Mouse (Mus musculus) heart, embryonic 10.5 days (tissue): ENCODE measurements at regions not wholly inside any gene's neighbourhood (a gene's known extent, or its start where the extent isn't known, plus 50 kb on each side); places are given as distances from the start of the nearest gene placed in this dataset.
"Not testable (repeated sequence)": the region's sequence is repeated elsewhere in the genome, so short reads cannot be mapped to it uniquely, and the experiment has no call there.

ENCODE experiments used
- DNase-seq: peaks from one replicate; pipeline ENCODE4 v3.0.0-alpha.2; 2017; ENCODE audit warnings: low spot score
- H3K27ac ChIP-seq: fragments of 300-500 bp; sonication (generic); 2 replicates; pipeline ENCODE4 v1.5.1; 2016; ENCODE audit warnings: mild to moderate bottlenecking
- H3K27me3 ChIP-seq: fragments of 300-500 bp; sonication (generic); 2 replicates; pipeline ENCODE4 v1.6.1; 2016; ENCODE audit warnings: mild to moderate bottlenecking; ENCODE audit not compliant: poor library complexity, insufficient read depth, severe bottlenecking
- H3K36me3 ChIP-seq: fragments of 300-500 bp; sonication (generic); 2 replicates; pipeline ENCODE4 v1.6.1; 2016; ENCODE audit warnings: mild to moderate bottlenecking, moderate library complexity
- H3K4me1 ChIP-seq: fragments of 300-500 bp; sonication (generic); 2 replicates; pipeline ENCODE4 v1.6.1; 2016; ENCODE audit warnings: mild to moderate bottlenecking
- H3K4me3 ChIP-seq: fragments of 300-500 bp; sonication (generic); 2 replicates; pipeline ENCODE4 v1.5.1; 2016; ENCODE audit warnings: mild to moderate bottlenecking, moderate library complexity
- H3K9me3 ChIP-seq: fragments of 300-500 bp; sonication (generic); 2 replicates; pipeline ENCODE4 v1.6.1; 2016; ENCODE audit warnings: mild to moderate bottlenecking, moderate library complexity
- WGBS: fragments of 180-500 bp; shearing (Covaris S2); methylation state at CpG from one replicate; pipeline ENCODE4 v1.1.7; 2016; 5-methylcytosine and 5-hydroxymethylcytosine counted together

DNA sequence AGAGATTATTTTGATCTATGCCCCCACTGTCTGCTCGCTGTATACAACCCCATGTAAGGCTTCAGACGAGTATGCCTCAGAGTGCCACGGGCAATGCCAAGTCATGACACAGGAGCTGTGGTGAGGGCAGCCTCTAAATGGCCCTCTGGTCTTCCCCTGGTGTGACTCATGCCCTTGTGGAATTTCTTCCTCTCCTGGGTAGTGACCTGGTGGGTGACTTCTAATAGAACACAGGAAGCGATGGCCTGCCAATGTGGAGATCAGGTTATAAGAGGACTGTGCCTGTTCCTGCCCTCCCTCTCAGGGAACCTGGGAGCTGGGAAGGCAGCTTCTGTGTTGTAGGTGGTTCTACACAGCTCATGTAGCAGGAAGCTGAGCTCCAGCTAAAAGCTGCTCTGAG is 130.7 kb upstream of the Ube2e1 start:
- H3K27ac ChIP-seq = no peak overlapping the region
- H3K4me1 ChIP-seq = no peaks in the 10 kb centered on the region
- H3K4me3 ChIP-seq = no peak overlapping the region
- 81% methylated on average over 4 of the region's 4 CpGs for WGBS
- no peaks in the 10 kb centered on the region for H3K36me3 ChIP-seq
- no peaks in the 10 kb centered on the region for H3K27me3 ChIP-seq
- DNase-seq = no peak
- H3K9me3 ChIP-seq = no peaks in the 10 kb centered on the region

DNA sequence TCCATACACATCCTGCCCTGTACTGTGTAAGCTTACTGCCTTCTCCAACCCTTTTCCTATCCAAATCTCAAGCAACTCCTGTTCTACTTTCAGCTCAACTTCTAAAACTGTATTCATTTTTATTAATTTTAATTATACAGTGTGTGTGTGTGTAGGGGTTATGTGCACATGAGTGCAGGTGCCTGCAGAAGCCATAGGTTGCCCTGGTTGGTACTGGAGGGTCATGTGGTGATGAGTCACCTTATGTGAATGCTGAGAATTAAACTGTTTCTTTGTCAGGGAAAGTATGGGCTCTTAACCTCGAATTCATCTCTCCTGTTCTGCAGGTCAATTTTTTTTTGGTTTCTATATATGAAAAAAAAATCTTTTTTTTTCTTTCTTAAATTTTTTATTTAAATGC is 117.0 kb upstream of the Ube2e1 start:
- H3K9me3 ChIP-seq = no peaks in the 10 kb centered on the region

GRCm38 (mm10) chr14:18444492-18444891 is 112.8 kb upstream of the Ube2e1 start:
- Histone ChIP-seq H3K9me3 (no peaks in the 10 kb centered on the region), H3K27ac (no peak overlapping the region), H3K4me1 (no peaks in the 10 kb centered on the region), H3K4me3 (no peak overlapping the region), H3K36me3 (no peaks in the 10 kb centered on the region), H3K27me3 (no peaks in the 10 kb centered on the region)
- DNase-seq = no peak
- WGBS = 86% methylated on average over 1 of the region's 1 CpGs

More for the DNA sequence above, 117.0 kb upstream of the Ube2e1 start:
- H3K4me1 ChIP-seq = no peaks in the 10 kb centered on the region
- no peak overlapping the region for H3K4me3 ChIP-seq
- WGBS = 74% methylated on average over 1 of the region's 1 CpGs
- no peaks in the 10 kb centered on the region for H3K36me3 ChIP-seq
- no peak for DNase-seq
- H3K27me3 ChIP-seq = no peaks in the 10 kb centered on the region
- H3K27ac ChIP-seq = no peak overlapping the region

DNA sequence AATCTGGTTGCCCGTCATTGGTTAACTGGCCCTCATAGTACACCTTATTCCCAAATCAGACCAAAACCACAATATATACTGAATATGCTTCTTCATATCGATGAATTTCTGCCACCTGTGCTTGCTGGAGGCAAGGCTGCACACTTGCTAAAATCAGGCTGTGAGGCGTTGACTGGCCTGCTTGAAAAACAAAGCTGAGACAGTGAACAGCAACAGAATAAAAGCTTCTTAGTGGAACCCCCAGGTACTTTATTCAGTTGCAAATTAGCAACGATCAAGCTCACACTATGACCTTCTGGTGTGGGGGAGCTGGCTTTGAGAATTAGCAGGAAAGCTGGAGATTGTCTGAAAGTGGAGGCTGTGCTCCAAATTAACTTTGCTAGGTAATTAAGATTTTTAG is 97.3 kb upstream of the Ube2e1 start:
- H3K27ac ChIP-seq, DNase-seq: not testable (repeated sequence)

DNA sequence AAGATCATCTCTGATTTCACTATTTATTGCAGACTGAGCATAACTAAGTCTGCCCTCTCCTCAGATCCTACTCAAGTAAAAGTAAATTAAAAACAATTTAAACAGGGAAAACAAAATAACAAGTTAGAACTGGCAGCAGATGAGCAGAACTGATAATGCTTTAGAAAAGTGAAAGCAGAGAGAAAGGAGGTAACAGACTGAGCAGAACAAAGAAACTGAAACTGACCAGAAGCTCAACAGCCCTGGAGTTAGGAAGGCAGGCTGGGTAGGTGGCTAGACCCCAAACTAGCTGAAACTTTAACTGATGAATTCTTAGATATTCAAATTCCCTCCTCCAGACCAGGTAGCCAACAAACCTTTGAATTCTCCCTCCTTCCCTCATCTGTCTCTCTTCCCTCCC is 94.2 kb upstream of the Ube2e1 start:
- H3K9me3 ChIP-seq = no peaks in the 10 kb centered on the region
- DNase-seq = no peak
- H3K27me3 ChIP-seq = no peaks in the 10 kb centered on the region
- no peaks in the 10 kb centered on the region for H3K4me1 ChIP-seq
- no peaks in the 10 kb centered on the region for H3K36me3 ChIP-seq
- no peak overlapping the region for H3K27ac ChIP-seq
- H3K4me3 ChIP-seq = no peak overlapping the region

More for the DNA sequence above, 97.3 kb upstream of the Ube2e1 start:
- not testable (repeated sequence) for H3K4me3 ChIP-seq, H3K9me3 ChIP-seq, H3K36me3 ChIP-seq, H3K4me1 ChIP-seq, H3K27me3 ChIP-seq
- WGBS = 51% methylated on average over 4 of the region's 4 CpGs

DNA sequence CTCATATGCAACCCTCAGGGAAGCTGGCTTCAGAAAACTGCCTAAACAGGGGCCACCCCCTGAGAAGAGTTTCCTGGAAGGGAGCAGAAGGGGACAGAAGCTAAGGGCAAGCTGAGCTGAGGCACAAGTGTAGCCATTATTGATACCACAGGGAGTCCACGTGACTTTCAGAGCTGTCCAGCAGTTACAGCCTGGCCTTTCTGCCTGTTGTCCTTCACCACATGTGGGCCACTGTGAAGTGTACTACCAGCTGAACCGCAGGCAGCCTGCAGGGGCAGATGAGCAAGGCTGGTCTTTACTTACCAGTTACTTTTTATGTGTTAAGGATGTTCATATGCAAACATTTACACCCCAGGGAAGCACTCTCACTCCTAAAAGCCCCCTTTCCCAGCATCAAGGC is 85.2 kb upstream of the Ube2e1 start:
- Histone ChIP-seq H3K9me3 (no peaks in the 10 kb centered on the region), H3K36me3 (no peaks in the 10 kb centered on the region), H3K4me1 (no peaks in the 10 kb centered on the region), H3K4me3 (no peak overlapping the region), H3K27me3 (no peaks in the 10 kb centered on the region), H3K27ac (no peak overlapping the region)
- DNase-seq = no peak
- WGBS = 7% methylated on average over 2 of the region's 2 CpGs

GRCm38 (mm10) chr14:18416319-18416718 is 84.7 kb upstream of the Ube2e1 start:
- H3K36me3 ChIP-seq = no peaks in the 10 kb centered on the region
- H3K4me1 ChIP-seq = no peaks in the 10 kb centered on the region
- no peak overlapping the region for H3K4me3 ChIP-seq
- WGBS = 63% methylated on average over 4 of the region's 4 CpGs
- no peaks in the 10 kb centered on the region for H3K9me3 ChIP-seq
- no peaks in the 10 kb centered on the region for H3K27me3 ChIP-seq
- no peak overlapping the region for H3K27ac ChIP-seq
- no peak for DNase-seq

GRCm38 (mm10) chr14:18398953-18399352 is 67.3 kb upstream of the Ube2e1 start:
- Histone ChIP-seq H3K36me3 (no peaks in the 10 kb centered on the region), H3K4me3 (no peak overlapping the region), H3K27me3 (no peaks in the 10 kb centered on the region), H3K27ac (peak overlapping the region; percentile 39; the same call in 1 of the 2 replicates), H3K9me3 (no peaks in the 10 kb centered on the region), H3K4me1 (peaks cover 6% of the 10 kb centered on the region; the same call in 1 of the 2 replicates)
- WGBS = 92% methylated on average over 4 of the region's 4 CpGs
- DNase-seq = peak; percentile 50

DNA sequence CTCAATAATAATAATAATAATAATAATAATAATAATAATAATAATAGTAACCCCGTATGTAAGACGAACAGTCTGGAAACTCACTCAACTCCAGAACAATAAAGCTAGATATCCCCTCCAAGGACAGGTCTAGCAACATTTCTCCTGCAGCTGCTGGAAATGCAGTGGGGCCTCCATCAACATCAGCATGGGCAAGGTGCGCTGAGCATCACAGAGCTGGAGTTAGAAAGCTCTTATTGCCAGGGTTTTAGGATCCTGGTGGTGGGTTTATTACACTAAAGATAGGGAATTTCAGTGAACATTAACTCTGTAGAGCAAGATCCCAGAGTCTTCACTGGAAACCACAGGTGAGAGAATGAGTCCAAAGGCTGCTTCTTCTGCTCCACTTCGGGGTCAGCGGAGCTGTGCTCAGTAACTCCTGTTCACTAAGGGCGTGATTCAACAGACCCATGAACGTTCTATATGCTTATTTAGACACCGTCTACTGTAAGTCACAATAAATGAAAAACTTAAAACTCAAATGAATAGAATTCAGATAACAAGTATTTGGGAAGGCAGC is 64.6 kb upstream of the Ube2e1 start:
- H3K27me3 ChIP-seq = no peaks in the 10 kb centered on the region

GRCm38 (mm10) chr14:18394071-18394745 is 62.5 kb upstream of the Ube2e1 start:
- H3K4me3 ChIP-seq = no peak overlapping the region
- 69% methylated on average over 3 of the region's 3 CpGs for WGBS
- no peaks in the 10 kb centered on the region for H3K27me3 ChIP-seq
- no peaks in the 10 kb centered on the region for H3K9me3 ChIP-seq
- peak overlapping the region; percentile 32; the same call in 1 of the 2 replicates for H3K27ac ChIP-seq
- DNase-seq = peak; percentile 58
- no peaks in the 10 kb centered on the region for H3K36me3 ChIP-seq
- peaks cover 6% of the 10 kb centered on the region; the same call in 1 of the 2 replicates for H3K4me1 ChIP-seq

More for the DNA sequence above, 64.6 kb upstream of the Ube2e1 start:
- Histone ChIP-seq H3K4me3 (no peak overlapping the region), H3K4me1 (peaks cover 6% of the 10 kb centered on the region; the same call in 1 of the 2 replicates), H3K36me3 (no peaks in the 10 kb centered on the region), H3K27ac (no peak overlapping the region), H3K9me3 (no peaks in the 10 kb centered on the region)
- 89% methylated on average over 8 of the region's 8 CpGs for WGBS
- peak; percentile 56 for DNase-seq

GRCm38 (mm10) chr14:18391824-18392486 is 60.3 kb upstream of the Ube2e1 start:
- Histone ChIP-seq H3K4me3 (no peak overlapping the region), H3K36me3 (no peaks in the 10 kb centered on the region), H3K4me1 (peaks cover 6% of the 10 kb centered on the region; the same call in 1 of the 2 replicates), H3K27me3 (no peaks in the 10 kb centered on the region), H3K27ac (no peak overlapping the region), H3K9me3 (no peaks in the 10 kb centered on the region)
- DNase-seq = peak; percentile 54
- 78% methylated on average over 3 of the region's 3 CpGs for WGBS

- Histone ChIP-seq H3K36me3 (no peaks in the 10 kb centered on the region), H3K4me1 (peaks cover under 1% of the 10 kb centered on the region; the same call in 1 of the 2 replicates), H3K4me3 (no peak overlapping the region), H3K27me3 (no peaks in the 10 kb centered on the region), H3K9me3 (no peaks in the 10 kb centered on the region), H3K27ac (no peak overlapping the region)
- WGBS = 84% methylated on average over 6 of the region's 6 CpGs
- peak; percentile 68 for DNase-seq
These were observed 57.7 kb upstream of the Ube2e1 start for GRCm38 (mm10) chr14:18389390-18389789.

- peak; percentile 28 for DNase-seq
- Histone ChIP-seq H3K27me3 (no peaks in the 10 kb centered on the region), H3K36me3 (no peaks in the 10 kb centered on the region), H3K4me3 (no peak overlapping the region), H3K9me3 (no peaks in the 10 kb centered on the region), H3K27ac (no peak overlapping the region), H3K4me1 (no peaks in the 10 kb centered on the region)
- 79% methylated on average over 6 of the region's 6 CpGs for WGBS
These were observed 54.5 kb upstream of the Ube2e1 start for GRCm38 (mm10) chr14:18385953-18386668.
